Mouse (Mus musculus) hindbrain, embryonic 15.5 days (tissue): ENCODE measurements at regions not wholly inside any gene's neighbourhood (a gene's known extent, or its start where the extent isn't known, plus 50 kb on each side); places are given as distances from the start of the nearest gene placed in this dataset.
"Not testable (repeated sequence)": the region's sequence is repeated elsewhere in the genome, so short reads cannot be mapped to it uniquely, and the experiment has no call there.

Experiments used
- ATAC-seq: fragments of 200-750 bp; cut with Nextera tagmentation; 2 replicates; pipeline ENCODE4 v1.8.0; 2017; ENCODE audit warnings: low read depth, moderate number of reproducible peaks, moderate TSS enrichment; ENCODE audit not compliant: low FRiP score
- H3K27ac ChIP-seq: fragments of 300-500 bp; sonication (generic); replicated peaks from 2 replicates; pipeline ENCODE4 v1.5.1; 2015; ENCODE audit warnings: mild to moderate bottlenecking, inconsistent platforms
- H3K27me3 ChIP-seq: fragments of 300-500 bp; sonication (generic); 2 replicates; pipeline ENCODE4 v1.6.1; 2015; ENCODE audit warnings: control low read depth, inconsistent platforms
- H3K36me3 ChIP-seq: fragments of 300-500 bp; sonication (generic); 2 replicates; pipeline ENCODE4 v1.6.1; 2015; ENCODE audit warnings: control low read depth, inconsistent platforms
- H3K4me1 ChIP-seq: fragments of 300-500 bp; sonication (generic); replicated peaks from 2 replicates; pipeline ENCODE4 v1.6.1; 2015; ENCODE audit warnings: control low read depth, inconsistent platforms
- H3K4me2 ChIP-seq: fragments of 300-500 bp; sonication (generic); 2 replicates; pipeline ENCODE4 v1.6.1; 2015; ENCODE audit warnings: moderate library complexity, mild to moderate bottlenecking, inconsistent platforms
- H3K4me3 ChIP-seq: fragments of 300-500 bp; sonication (generic); 2 replicates; pipeline ENCODE4 v1.5.1; 2015; ENCODE audit warnings: mild to moderate bottlenecking, inconsistent platforms
- H3K9ac ChIP-seq: fragments of 300-500 bp; sonication (generic); 2 replicates; pipeline ENCODE4 v1.6.1; 2015; ENCODE audit warnings: inconsistent platforms
- H3K9me3 ChIP-seq: fragments of 300-500 bp; sonication (generic); 2 replicates; pipeline ENCODE4 v1.6.1; 2016; ENCODE audit warnings: control low read depth, inconsistent platforms
- WGBS: fragments of 180-500 bp; shearing (Covaris S2); methylation state at CpG from one replicate; pipeline ENCODE4 v1.1.7; 2015; 5-methylcytosine and 5-hydroxymethylcytosine counted together

DNA sequence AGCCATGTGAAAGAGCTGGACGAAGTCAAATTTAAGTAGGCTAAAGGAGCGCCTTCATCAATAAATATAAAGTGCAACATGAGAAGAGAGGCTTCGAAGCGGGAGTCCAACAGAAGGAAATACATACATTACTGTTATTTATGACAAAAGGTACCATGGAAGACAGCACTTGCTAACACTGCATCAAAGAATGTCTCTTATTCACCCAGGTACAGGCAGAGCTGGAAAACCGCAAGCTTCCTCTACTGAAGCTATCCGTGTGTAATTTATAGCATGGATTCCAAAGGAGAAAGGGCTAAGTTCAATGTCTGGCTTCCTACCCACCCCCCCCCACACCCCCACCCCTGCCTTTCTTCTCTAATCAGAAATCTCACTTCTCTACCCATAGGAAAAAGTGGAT is 166.7 kb upstream of the Gm21293 start:
- Histone ChIP-seq H3K4me2 (no peak overlapping the region), H3K27me3 (no peaks in the 10 kb centered on the region), H3K4me1 (no peaks in the 10 kb centered on the region), H3K9me3 (no peaks in the 10 kb centered on the region), H3K36me3 (no peaks in the 10 kb centered on the region), H3K9ac (no peak overlapping the region), H3K27ac (no peak overlapping the region), H3K4me3 (no peak overlapping the region)
- no peak for ATAC-seq
- WGBS, result 90% methylated on average over 6 of the region's 6 CpGs

- Histone ChIP-seq H3K9me3 (no peaks in the 10 kb centered on the region), H3K4me3 (no peak overlapping the region), H3K4me2 (no peak overlapping the region), H3K9ac (no peak overlapping the region), H3K4me1 (no peaks in the 10 kb centered on the region), H3K36me3 (no peaks in the 10 kb centered on the region), H3K27ac (no peak overlapping the region), H3K27me3 (no peaks in the 10 kb centered on the region)
- WGBS, result 78% methylated on average over 1 of the region's 1 CpGs
- ATAC-seq, result no peak
Observed at GRCm38 (mm10) chr10:103984287-103984956, 158.4 kb upstream of the Gm21293 start.

DNA sequence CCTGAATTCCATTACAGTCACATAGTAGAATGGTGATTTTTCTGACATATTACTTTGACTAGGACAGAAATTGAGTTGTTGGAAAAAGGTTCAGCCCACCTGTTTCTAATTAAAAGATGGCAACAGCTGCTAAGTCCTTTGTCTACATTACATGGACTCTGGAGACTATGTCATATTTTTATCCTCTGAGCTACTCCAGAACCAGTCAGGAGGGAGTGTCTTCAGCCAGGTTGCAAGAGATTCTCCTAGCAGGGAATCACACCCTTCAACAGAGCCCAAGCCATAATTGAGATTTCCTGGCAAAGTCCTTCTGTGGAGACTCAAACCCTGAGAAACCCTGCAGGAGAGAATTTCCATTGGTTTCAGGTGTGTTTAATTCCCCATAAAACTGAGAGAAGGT is 123.2 kb upstream of the Gm21293 start:
- no peaks in the 10 kb centered on the region for H3K27me3 ChIP-seq
- no peaks in the 10 kb centered on the region for H3K36me3 ChIP-seq
- H3K4me2 ChIP-seq, result no peak overlapping the region
- no peak overlapping the region for H3K4me3 ChIP-seq
- H3K9me3 ChIP-seq, result no peaks in the 10 kb centered on the region
- H3K9ac ChIP-seq, result no peak overlapping the region
- ATAC-seq, result no peak
- no peaks in the 10 kb centered on the region for H3K4me1 ChIP-seq
- H3K27ac ChIP-seq, result no peak overlapping the region

DNA sequence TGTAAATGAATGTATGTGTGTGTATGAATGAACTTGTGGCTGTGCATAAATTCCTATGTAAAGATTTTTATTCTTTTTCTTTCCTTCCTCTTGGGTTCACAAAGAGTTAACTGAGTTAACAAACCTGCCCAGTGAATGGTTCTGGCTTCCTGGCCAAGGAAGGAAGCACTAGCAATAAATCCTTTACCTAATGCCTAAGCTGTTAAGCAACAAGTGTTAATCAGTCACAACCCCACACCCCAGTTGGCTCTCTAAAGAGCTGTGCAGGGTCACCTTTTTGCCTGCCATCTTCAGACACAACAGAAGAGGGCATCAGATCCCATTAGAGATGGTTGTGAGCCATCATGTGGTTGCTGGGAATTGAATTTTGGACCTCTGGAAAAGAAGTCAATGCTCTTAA is 121.2 kb upstream of the Gm21293 start:
- ATAC-seq, result no peak
- no peak overlapping the region for H3K27ac ChIP-seq
- H3K27me3 ChIP-seq, result no peaks in the 10 kb centered on the region
- no peak overlapping the region for H3K4me2 ChIP-seq
- H3K9ac ChIP-seq, result no peak overlapping the region
- no peaks in the 10 kb centered on the region for H3K9me3 ChIP-seq
- H3K4me3 ChIP-seq, result no peak overlapping the region
- no peaks in the 10 kb centered on the region for H3K36me3 ChIP-seq
- H3K4me1 ChIP-seq, result no peaks in the 10 kb centered on the region

DNA sequence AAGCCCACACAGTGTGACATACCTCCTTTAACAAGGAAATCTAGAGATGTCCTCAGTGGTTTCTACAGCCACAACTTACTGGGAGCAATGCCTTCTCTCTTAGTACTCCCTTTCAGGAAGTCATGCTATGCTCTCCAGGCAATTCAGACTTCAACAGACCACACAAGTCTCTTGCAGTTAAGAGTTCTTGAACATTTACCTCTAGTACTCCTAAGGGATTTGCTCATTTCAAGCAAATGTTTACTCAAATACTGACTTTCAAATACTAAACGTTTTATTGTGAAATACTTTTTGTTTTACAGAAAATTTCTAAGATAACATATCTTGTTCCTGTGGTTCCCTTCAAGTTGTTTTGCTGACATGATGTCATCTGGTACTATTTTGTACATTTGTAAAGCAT is 114.6 kb upstream of the Gm21293 start:
- 79% methylated on average over 1 of the region's 1 CpGs for WGBS

GRCm38 (mm10) chr10:104032771-104033170 is 110.0 kb upstream of the Gm21293 start:
- H3K9ac ChIP-seq, result no peak overlapping the region
- no peaks in the 10 kb centered on the region for H3K9me3 ChIP-seq
- no peaks in the 10 kb centered on the region for H3K36me3 ChIP-seq
- WGBS, result 67% methylated on average over 3 of the region's 3 CpGs
- H3K4me3 ChIP-seq, result no peak overlapping the region
- no peaks in the 10 kb centered on the region for H3K4me1 ChIP-seq
- no peak overlapping the region for H3K27ac ChIP-seq
- no peaks in the 10 kb centered on the region for H3K27me3 ChIP-seq
- H3K4me2 ChIP-seq, result no peak overlapping the region
- no peak for ATAC-seq

More for the DNA sequence above, 114.6 kb upstream of the Gm21293 start:
- H3K4me1 ChIP-seq, result no peaks in the 10 kb centered on the region
- no peak overlapping the region for H3K27ac ChIP-seq
- no peaks in the 10 kb centered on the region for H3K9me3 ChIP-seq
- H3K4me3 ChIP-seq, result no peak overlapping the region
- H3K4me2 ChIP-seq, result no peak overlapping the region
- no peak overlapping the region for H3K9ac ChIP-seq
- H3K36me3 ChIP-seq, result no peaks in the 10 kb centered on the region
- ATAC-seq, result no peak
- H3K27me3 ChIP-seq, result no peaks in the 10 kb centered on the region

DNA sequence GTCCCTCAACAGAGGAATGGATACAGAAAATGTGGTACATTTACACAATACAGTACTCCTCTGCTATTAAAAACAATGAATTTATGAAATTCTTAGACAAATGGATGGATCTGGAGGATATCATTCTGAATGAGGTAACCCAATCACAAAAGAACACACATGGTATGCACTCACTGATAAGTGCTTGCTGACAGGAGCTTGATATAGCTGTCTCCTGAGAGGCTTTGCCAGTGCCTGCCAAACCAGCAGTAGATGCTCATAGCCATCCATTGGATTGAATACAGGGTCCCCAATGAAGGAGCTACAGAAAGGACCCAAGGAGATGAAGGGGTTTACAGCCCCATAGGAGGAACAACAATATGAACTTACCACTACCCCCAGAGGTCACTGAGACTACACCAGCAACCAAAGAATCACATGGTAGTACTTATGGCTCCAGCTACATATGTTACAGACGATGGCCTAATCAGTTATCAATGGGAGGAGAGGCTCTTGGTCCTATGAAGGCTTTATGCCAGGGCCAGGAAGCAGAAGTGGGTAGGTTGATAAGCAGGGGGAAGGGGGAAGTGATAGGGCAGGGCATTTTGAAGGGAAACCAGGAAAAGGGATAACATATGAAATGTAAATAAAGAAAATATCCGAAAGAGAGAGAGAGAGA is 100.9 kb upstream of the Gm21293 start:
- not testable (repeated sequence) for H3K9ac ChIP-seq, H3K27me3 ChIP-seq, H3K9me3 ChIP-seq, H3K4me3 ChIP-seq, ATAC-seq, H3K4me1 ChIP-seq, H3K36me3 ChIP-seq, H3K27ac ChIP-seq, H3K4me2 ChIP-seq
- 90% methylated on average over 2 of the region's 2 CpGs for WGBS

GRCm38 (mm10) chr10:104042387-104042775 is 100.4 kb upstream of the Gm21293 start:
- H3K4me2 ChIP-seq, result no peak overlapping the region
- no peak overlapping the region for H3K9ac ChIP-seq
- H3K36me3 ChIP-seq, result no peaks in the 10 kb centered on the region
- ATAC-seq, result no peak
- H3K27ac ChIP-seq, result no peak overlapping the region
- H3K4me3 ChIP-seq, result no peak overlapping the region
- H3K4me1 ChIP-seq, result no peaks in the 10 kb centered on the region
- H3K27me3 ChIP-seq, result no peaks in the 10 kb centered on the region
- WGBS, result 90% methylated on average over 1 of the region's 1 CpGs
- H3K9me3 ChIP-seq, result no peaks in the 10 kb centered on the region

DNA sequence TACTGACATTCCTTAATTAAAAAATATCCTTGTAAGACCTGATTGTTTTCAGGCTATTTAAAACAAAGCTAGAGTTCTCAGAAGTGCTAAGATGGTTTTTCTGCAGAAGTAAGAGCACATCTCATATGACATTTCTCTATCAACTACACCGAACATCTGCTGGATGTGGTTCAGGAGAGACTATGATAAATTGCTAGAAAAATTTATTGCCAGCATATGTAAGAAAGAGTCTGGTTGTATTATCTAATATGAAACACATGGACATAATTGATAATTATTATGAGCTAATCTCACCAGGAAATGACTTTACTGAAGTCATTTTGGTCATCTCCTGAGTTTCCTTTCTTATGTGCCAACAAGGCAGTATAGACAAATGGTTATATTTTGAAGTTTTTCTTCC is 99.2 kb upstream of the Gm21293 start:
- Histone ChIP-seq H3K36me3 (no peaks in the 10 kb centered on the region), H3K9me3 (peaks cover 4% of the 10 kb centered on the region; the same call in 1 of the 2 replicates), H3K4me1 (no peaks in the 10 kb centered on the region), H3K4me3 (no peak overlapping the region), H3K27ac (no peak overlapping the region), H3K9ac (no peak overlapping the region), H3K27me3 (no peaks in the 10 kb centered on the region), H3K4me2 (no peak overlapping the region)
- no peak for ATAC-seq
- WGBS, result 92% methylated on average over 1 of the region's 1 CpGs
